Comparison of ENCODE assay signal across 8 mouse cellular contexts in genomic region chrX:151343761-151344500, GRCm38 (mm10). TPM values are rescaled to one million over a fixed set of nuclear protein-coding genes. Genes with fewer than 3 reads are reported as not detected.
A peak's percentile ranks its signal among the peaks of the same experiment; 100 is the strongest.
DNase-seq lines count a peak whose midpoint lies in the region; ATAC-seq and TF ChIP-seq lines count a peak whose summit lies in the region.

TSS of gene Fam120c (plus strand) at chrX:151344175.

- peaks cover 10% of the 10 kb centered on the region; the same call in 1 of the 2 replicates for H3K27me3 ChIP-seq in heart, embryonic 11.5 days (ENCODE audit: control insufficient read depth, insufficient read depth, low read length)
- H3K27me3 ChIP-seq in kidney, embryonic 15.5 days: peaks cover 44% of the 10 kb centered on the region
- H3K27me3 ChIP-seq in limb, embryonic 15.5 days: peaks cover 23% of the 10 kb centered on the region
- no peaks in the 10 kb centered on the region for H3K27me3 ChIP-seq in midbrain, postnatal 0 days (ENCODE audit: insufficient read depth, low read length)

- TF ChIP-seq POLR2A in brain, embryonic 14.5 days (IDR thresholded peaks at IDR 0.05; ENCODE audit: borderline replicate concordance, extremely low read depth, insufficient read depth, insufficient read length, poor library complexity, severe bottlenecking): 0 out of 2 replicates have a peak, but pooled peaks have one; percentile 20

- peak; percentile 91 for DNase-seq in CD4-positive helper T cell, adult 2 months (ENCODE audit: low read depth, low spot score)
- DNase-seq in brain, embryonic 14.5 days (ENCODE audit: low read depth): peak; percentile 94
- DNase-seq in midbrain, postnatal 0 days (ENCODE audit: low spot score): peak; percentile 84
- DNase-seq in spleen, postnatal 14 days (ENCODE audit: low spot score in 2 of 2): peak; percentile 62 to 72

- no peak for TF ChIP-seq CTCF in brain, embryonic 14.5 days (IDR thresholded peaks at IDR 0.05; ENCODE audit: borderline replicate concordance, extremely low read depth, insufficient read depth, insufficient read length)
- no peak for TF ChIP-seq CTCF in midbrain, postnatal 0 days (IDR thresholded peaks at IDR 0.05)

- peak within 1 kb of the TSS; percentile 73 for H3K4me2 ChIP-seq in heart, embryonic 11.5 days
- peak within 1 kb of the TSS; percentile 71 for H3K4me2 ChIP-seq in kidney, embryonic 15.5 days
- H3K4me2 ChIP-seq in limb, embryonic 15.5 days: peak within 1 kb of the TSS; percentile 63
- peak within 1 kb of the TSS; percentile 57 for H3K4me2 ChIP-seq in midbrain, postnatal 0 days (ENCODE audit: low read depth, low read length, poor library complexity, severe bottlenecking)

- H3K9ac ChIP-seq in heart, embryonic 11.5 days (ENCODE audit: low read depth, low read length): peak within 1 kb of the TSS; percentile 71
- H3K9ac ChIP-seq in kidney, embryonic 15.5 days: peak within 1 kb of the TSS; percentile 60
- peak within 1 kb of the TSS; percentile 58 for H3K9ac ChIP-seq in limb, embryonic 15.5 days
- H3K9ac ChIP-seq in midbrain, postnatal 0 days (replicated peaks; ENCODE audit: low read length, poor library complexity, severe bottlenecking): peak within 1 kb of the TSS; percentile 73

- no peaks in the 10 kb centered on the region for H3K36me3 ChIP-seq in heart, embryonic 11.5 days (ENCODE audit: control insufficient read depth, insufficient read depth, low read length)
- H3K36me3 ChIP-seq in kidney, embryonic 15.5 days: no peaks in the 10 kb centered on the region
- H3K36me3 ChIP-seq in limb, embryonic 15.5 days: no peaks in the 10 kb centered on the region
- H3K36me3 ChIP-seq in midbrain, postnatal 0 days (ENCODE audit: insufficient read depth, low read length): no peaks in the 10 kb centered on the region

- 14% methylated on average over 48 of the region's 56 CpGs for WGBS in heart, embryonic 11.5 days (ENCODE audit: insufficient replicate concordance)
- WGBS in kidney, embryonic 15.5 days: 11% methylated on average over 47 of the region's 56 CpGs
- 14% methylated on average over 53 of the region's 56 CpGs for WGBS in limb, embryonic 15.5 days
- 22% methylated on average over 37 of the region's 56 CpGs for WGBS in midbrain, postnatal 0 days

- peak within 1 kb of the TSS; percentile 73 for H3K4me3 ChIP-seq in heart, embryonic 11.5 days (ENCODE audit: low read depth, low read length)
- peak within 1 kb of the TSS; percentile 71 for H3K4me3 ChIP-seq in kidney, embryonic 15.5 days (replicated peaks)
- peak within 1 kb of the TSS; percentile 68 for H3K4me3 ChIP-seq in limb, embryonic 15.5 days
- peak within 1 kb of the TSS; percentile 62 for H3K4me3 ChIP-seq in midbrain, postnatal 0 days (ENCODE audit: low read depth, low read length)

- no peaks in the 10 kb centered on the region for H3K9me3 ChIP-seq in heart, embryonic 11.5 days (replicated peaks; ENCODE audit: control insufficient read depth, low read length)
- no peaks in the 10 kb centered on the region for H3K9me3 ChIP-seq in kidney, embryonic 15.5 days (replicated peaks)
- no peaks in the 10 kb centered on the region for H3K9me3 ChIP-seq in limb, embryonic 15.5 days
- no peaks in the 10 kb centered on the region for H3K9me3 ChIP-seq in midbrain, postnatal 0 days (ENCODE audit: low read length)

- H3K4me1 ChIP-seq in heart, embryonic 11.5 days (ENCODE audit: control insufficient read depth, insufficient read depth, low read length): no peaks in the 10 kb centered on the region
- 0 out of 2 replicates have a peak, but pooled peaks cover 10% of the 10 kb centered on the region for H3K4me1 ChIP-seq in kidney, embryonic 15.5 days
- H3K4me1 ChIP-seq in limb, embryonic 15.5 days: no peaks in the 10 kb centered on the region
- H3K4me1 ChIP-seq in midbrain, postnatal 0 days (ENCODE audit: insufficient read depth, low read length): no peaks in the 10 kb centered on the region

- ATAC-seq in erythroblast, adult 5-6 weeks (replicated peaks; ENCODE audit: low FRiP score, poor library complexity, severe bottlenecking): peak; percentile 77
- ATAC-seq in heart, embryonic 11.5 days (replicated peaks; ENCODE audit: insufficient number of reproducible peaks, low FRiP score, low TSS enrichment): peak; percentile 90
- peak; percentile 95 for ATAC-seq in kidney, embryonic 15.5 days (replicated peaks; ENCODE audit: low FRiP score)
- peak; percentile 91 for ATAC-seq in limb, embryonic 15.5 days (ENCODE audit: insufficient number of reproducible peaks, low FRiP score, low TSS enrichment, low read depth)
- peak; percentile 92 for ATAC-seq in midbrain, postnatal 0 days (ENCODE audit: low FRiP score)

- H3K27ac ChIP-seq in heart, embryonic 11.5 days (ENCODE audit: low read depth, low read length): peak within 1 kb of the TSS; percentile 76; the same call in 1 of the 2 replicates
- H3K27ac ChIP-seq in kidney, embryonic 15.5 days: peak within 1 kb of the TSS; percentile 89
- peak within 1 kb of the TSS; percentile 90 for H3K27ac ChIP-seq in limb, embryonic 15.5 days
- H3K27ac ChIP-seq in midbrain, postnatal 0 days (ENCODE audit: low read depth, low read length): peak within 1 kb of the TSS; percentile 85

RNA-seq across cellular contexts. Expression of gene Fam120c, which starts in this region (rescaled TPM):
- 7.1 and 8.8 TPM in 2 replicates for polyA plus RNA-seq in brain, embryonic 14.5 days (2012; rRNA removed)
- total RNA-seq in erythroblast, adult 5-6 weeks (2015; ENCODE audit: low replicate concordance): 0.19 and 0.42 TPM in 2 replicates
- 0.26 and 0.98 TPM in 2 replicates for total RNA-seq in erythroblast, adult 5-6 weeks (2017; ENCODE audit: low replicate concordance)
- 4.1 and 4.3 TPM in 2 replicates for polyA plus RNA-seq in heart, embryonic 11.5 days (2014; fragmentation: Nextera tagmentation; extraction: Ambion mirVana)
- polyA plus RNA-seq in kidney, embryonic 15.5 days (2015; fragmentation: Nextera tagmentation; extraction: Ambion mirVana): 3.7 and 4.1 TPM in 2 replicates
- 4.5 and 4.7 TPM in 2 replicates for polyA plus RNA-seq in limb, embryonic 15.5 days (2015; fragmentation: Nextera tagmentation; extraction: Ambion mirVana)
- 19.0 and 22.3 TPM in 2 replicates for total RNA-seq in midbrain, postnatal 0 days (2014; rRNA removed)
- polyA plus RNA-seq in midbrain, postnatal 0 days (2015; fragmentation: Nextera tagmentation; extraction: Ambion mirVana): 6.9 and 7.4 TPM in 2 replicates

Comparison
In these comparisons a context has a peak if more than half of its experiments do, and no peak if none do; other contexts are left out.
1. Peak in every context shown above with its lines: DNase-seq, ATAC-seq, H3K4me3 ChIP-seq and H3K27ac ChIP-seq.
2. RNA of gene Fam120c (total RNA-seq): 19.0 to 22.3 TPM in midbrain, postnatal 0 days; 0.19 to 0.98 TPM in erythroblast, adult 5-6 weeks; every median in the first group is over 10 times any median in the second.
3. Peak in ATAC-seq in erythroblast, adult 5-6 weeks; RNA of the gene not detected or under 1 TPM.